Mouse (Mus musculus): Measurements from ENCODE around the gene Vmn1r11. TPM values are rescaled to one million over a fixed set of nuclear protein-coding genes. Genes with fewer than 3 reads are reported as not detected.

Vmn1r11 gene
- not detected in 3 replicates for total RNA-seq (2017)

DNA sequence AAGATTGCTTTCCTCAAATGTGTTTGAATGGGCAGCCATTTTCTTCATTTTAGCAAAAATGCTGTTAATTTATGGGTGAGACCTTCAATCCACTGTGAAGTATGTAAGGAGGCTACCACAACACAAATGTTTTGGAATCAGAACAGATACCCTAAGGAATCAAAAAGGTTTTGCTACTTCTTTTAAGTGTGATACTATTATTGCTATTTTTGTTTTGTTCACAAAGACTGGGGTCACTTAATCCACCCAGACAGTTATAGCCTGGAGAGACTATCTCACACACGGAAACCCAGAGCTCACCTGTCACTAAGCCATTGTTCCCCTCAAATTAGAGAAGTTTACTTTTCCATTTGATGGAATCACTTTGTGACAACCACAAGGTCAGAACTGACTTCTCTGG, at the start of gene Vmn1r11:
Gene Vmn1r11 (plus strand): TSS at position 301 of the 400 bp plus-strand sequence.
- no peak for ATAC-seq (replicated peaks; ENCODE audit: insufficient number of reproducible peaks, low FRiP score, low TSS enrichment, poor library complexity, severe bottlenecking)

- no peak for ATAC-seq (replicated peaks; ENCODE audit: insufficient number of reproducible peaks, low FRiP score, low TSS enrichment, poor library complexity, severe bottlenecking)
Observed at GRCm38 (mm10) chr6:57106358-57106757, 26.9 kb upstream of the Vmn1r11 start.

DNA sequence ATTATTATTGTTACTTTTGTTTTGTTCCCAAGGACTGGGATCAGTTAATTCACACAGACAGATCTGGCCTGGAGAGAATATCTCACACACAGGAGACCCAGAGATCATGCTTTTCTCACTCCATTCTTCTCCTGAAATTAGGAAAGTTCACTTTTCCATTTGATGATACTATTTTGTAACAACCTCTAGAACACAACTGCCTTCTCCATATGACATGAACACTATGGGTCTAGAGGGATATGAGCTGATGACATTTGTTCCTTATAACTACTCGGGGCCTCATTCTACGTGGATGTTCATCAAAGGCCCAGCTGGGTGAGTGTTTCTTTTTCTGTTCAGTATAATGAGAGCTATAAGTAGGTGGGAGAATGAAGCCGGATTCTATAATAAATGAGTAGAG, 24.1 kb upstream of the Vmn1r11 start, which contains the start of gene Vmn1r10:
Gene Vmn1r10 (plus strand): TSS at position 301 of the 400 bp plus-strand sequence.
- no peak for ATAC-seq (replicated peaks; ENCODE audit: insufficient number of reproducible peaks, low FRiP score, low TSS enrichment, poor library complexity, severe bottlenecking)

DNA sequence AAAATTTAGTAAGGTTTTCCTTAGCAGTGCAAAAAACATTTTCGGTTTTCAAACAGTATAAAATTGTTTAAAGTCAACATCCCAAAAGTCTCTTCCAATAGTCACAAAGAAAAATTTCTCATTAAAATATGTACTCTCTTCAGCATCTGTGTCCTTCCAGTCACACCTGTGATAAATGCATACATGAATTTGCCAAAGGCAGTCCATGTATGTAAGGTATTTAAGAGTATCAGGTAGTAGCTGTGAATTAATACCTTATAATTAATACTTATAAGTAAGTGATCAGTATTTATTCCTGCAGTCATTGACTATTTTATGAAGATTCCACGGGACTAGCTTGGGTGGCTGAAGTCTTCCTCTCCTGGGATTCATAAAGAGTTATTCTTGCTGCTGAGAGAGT, 23.4 kb downstream of the Vmn1r11 start, which contains the start of gene Vmn1r12:
Gene Vmn1r12 (plus strand): TSS at position 301 of the 400 bp plus-strand sequence.
- ATAC-seq (replicated peaks; ENCODE audit: insufficient number of reproducible peaks, low FRiP score, low TSS enrichment, poor library complexity, severe bottlenecking), result no peak

Other genes with a start within 250 kb of the Vmn1r11 start
- 38.6 to 88.2 TPM (median 56.0 TPM) in 3 replicates for gene Nt5c3, start 209.5 kb upstream of the Vmn1r11 start, total RNA-seq (2017)
- gene Vmn1r4, start 209.4 kb upstream of the Vmn1r11 start, total RNA-seq (2017), result 0.19 TPM in 2 of 3 replicates, not detected in the other
- not detected in 3 replicates for gene Vmn1r5, start 163.2 kb upstream of the Vmn1r11 start, total RNA-seq (2017)
- not detected in 3 replicates for gene Vmn1r6, start 136.2 kb upstream of the Vmn1r11 start, total RNA-seq (2017)
- 0.58 TPM in 1 of 3 replicates, not detected in the others for gene Vmn1r7, start 108.1 kb upstream of the Vmn1r11 start, total RNA-seq (2017)
- not detected in 3 replicates for gene Vmn1r8, start 101.2 kb upstream of the Vmn1r11 start, total RNA-seq (2017)
- gene Vmn1r9, start 66.7 kb upstream of the Vmn1r11 start, total RNA-seq (2017), result not detected in 3 replicates
- gene Vmn1r10, start 24.0 kb upstream of the Vmn1r11 start, total RNA-seq (2017), result not detected in 3 replicates
- gene Vmn1r12, start 23.5 kb downstream of the Vmn1r11 start, total RNA-seq (2017), result not detected in 3 replicates
- 0.10 TPM in 1 of 3 replicates, not detected in the others for gene Vmn1r13, start 69.8 kb downstream of the Vmn1r11 start, total RNA-seq (2017)
- not detected in 3 replicates for gene Vmn1r14, start 98.2 kb downstream of the Vmn1r11 start, total RNA-seq (2017)
- gene Vmn1r15, start 124.5 kb downstream of the Vmn1r11 start, total RNA-seq (2017), result not detected in 3 replicates
- not detected in 3 replicates for gene Vmn1r16, start 196.0 kb downstream of the Vmn1r11 start, total RNA-seq (2017)
- gene Vmn1r17, start 230.3 kb downstream of the Vmn1r11 start, total RNA-seq (2017), result not detected in 3 replicates